Mouse (Mus musculus) MEL (cell line): Measurements from ENCODE around the gene Spns2. TPM values are rescaled to one million over a fixed set of nuclear protein-coding genes. Genes with fewer than 3 reads are reported as not detected.

Experiments used
- DNase-seq: peaks from one replicate; pipeline ENCODE4 v3.0.0; 2011; ENCODE audit warnings: low read depth, low spot score
- H3K27ac ChIP-seq: 2 replicates; pipeline ENCODE4 v1.5.1; 2012; ENCODE audit warnings: low read depth, mild to moderate bottlenecking, control low read depth, low read length, moderate library complexity; ENCODE audit not compliant: control insufficient read depth
- H3K27me3 ChIP-seq, 2 experiments: fragments of 150-350 bp in 1 of 2; sonication (generic) in 1 of 2; 2 replicates each; pipeline ENCODE4 v1.6.1; 2012; ENCODE audit warnings: low read length in 2 of 2, mild to moderate bottlenecking in 2 of 2, improper control_type of control experiment in 1 of 2, moderate library complexity in 1 of 2; ENCODE audit not compliant: insufficient read depth in 2 of 2, control insufficient read depth in 1 of 2
- H3K36me3 ChIP-seq, 2 experiments: 2 replicates each; pipeline ENCODE4 v1.6.1; 2012 to 2014; ENCODE audit warnings: low read length in 2 of 2, improper control_type of control experiment in 1 of 2, inconsistent platforms in 1 of 2, mild to moderate bottlenecking in 1 of 2; ENCODE audit not compliant: insufficient read depth in 2 of 2, control insufficient read depth in 1 of 2
- H3K4me1 ChIP-seq, 2 experiments: fragments of 150-350 bp in 1 of 2; sonication (generic) in 1 of 2; 2 replicates each; pipeline ENCODE4 v1.6.1; 2012; ENCODE audit warnings: low read length in 2 of 2, improper control_type of control experiment in 1 of 2, mild to moderate bottlenecking in 1 of 2; ENCODE audit not compliant: insufficient read depth in 2 of 2, control insufficient read depth in 1 of 2
- H3K4me3 ChIP-seq, 2 experiments: fragments of 150-350 bp in 1 of 2; sonication (generic) in 1 of 2; 2 replicates each; pipeline ENCODE4 v1.5.1; 2012; ENCODE audit warnings: low read depth in 2 of 2, low read length in 2 of 2, mild to moderate bottlenecking in 2 of 2, moderate library complexity in 2 of 2, control low read depth in 1 of 2, improper control_type of control experiment in 1 of 2; ENCODE audit not compliant: control insufficient read depth in 1 of 2, insufficient read depth in 1 of 2
- H3K79me2 ChIP-seq: 2 replicates; pipeline ENCODE4 v1.6.1; 2012; ENCODE audit warnings: mild to moderate bottlenecking, low read length, moderate library complexity; ENCODE audit not compliant: control insufficient read depth, poor library complexity, insufficient read depth
- H3K9ac ChIP-seq: 2 replicates; pipeline ENCODE4 v1.6.1; 2012; ENCODE audit warnings: low read depth, mild to moderate bottlenecking, control low read depth, low read length, moderate library complexity; ENCODE audit not compliant: control insufficient read depth, poor library complexity, severe bottlenecking
- H3K9me3 ChIP-seq: fragments of 150-350 bp; sonication (generic); replicated peaks from 2 replicates; pipeline ENCODE4 v1.6.1; 2012; ENCODE audit warnings: mild to moderate bottlenecking, low read length, improper control_type of control experiment, moderate library complexity; ENCODE audit not compliant: insufficient read depth
- BHLHE40 ChIP-seq: IDR thresholded peaks from 2 replicates; pipeline ENCODE4 v1.6.1; 2012; ENCODE audit warnings: low read depth, mild to moderate bottlenecking, inconsistent platforms, low read length, improper control_type of control experiment, borderline replicate concordance
- CHD1 ChIP-seq: IDR thresholded peaks from 2 replicates; pipeline ENCODE4 v1.6.1; 2012; ENCODE audit warnings: low read depth, mild to moderate bottlenecking, inconsistent platforms, low read length, improper control_type of control experiment
- EP300 ChIP-seq, 2 experiments: IDR thresholded peaks; 2 replicates each; pipeline ENCODE4 v1.6.1; 2011; ENCODE audit warnings: improper control_type of control experiment in 2 of 2, low read length in 2 of 2, low read depth in 1 of 2, mild to moderate bottlenecking in 1 of 2
- GATA1 ChIP-seq: IDR thresholded peaks from 2 replicates; pipeline ENCODE4 v1.6.1; 2011; ENCODE audit warnings: low read depth, low read length, improper control_type of control experiment
- HCFC1 ChIP-seq: IDR thresholded peaks from 2 replicates; pipeline ENCODE4 v1.6.1; 2012; ENCODE audit warnings: low read depth, mild to moderate bottlenecking, inconsistent platforms, low read length, improper control_type of control experiment, moderate library complexity
- MAX ChIP-seq: IDR thresholded peaks from 2 replicates; pipeline ENCODE4 v1.6.1; 2011; ENCODE audit warnings: low read length, improper control_type of control experiment
- MXI1 ChIP-seq: IDR thresholded peaks from 2 replicates; pipeline ENCODE4 v1.6.1; 2011; ENCODE audit warnings: mild to moderate bottlenecking, low read depth, low read length, improper control_type of control experiment
- MYB ChIP-seq: IDR thresholded peaks from 2 replicates; pipeline ENCODE4 v1.6.1; 2011; ENCODE audit warnings: mild to moderate bottlenecking, low read depth, low read length, improper control_type of control experiment
- MYC ChIP-seq: IDR thresholded peaks from 2 replicates; pipeline ENCODE4 v1.6.1; 2011; ENCODE audit warnings: low read depth, mild to moderate bottlenecking, low read length, improper control_type of control experiment, moderate library complexity
- NELFE ChIP-seq: IDR thresholded peaks from 2 replicates; pipeline ENCODE4 v1.6.1; 2011; ENCODE audit warnings: low read depth, low read length, improper control_type of control experiment
- POLR2A ChIP-seq, 2 experiments: IDR thresholded peaks; 2 replicates each; pipeline ENCODE4 v1.6.1; 2011 to 2012; ENCODE audit warnings: low read length in 2 of 2, mild to moderate bottlenecking in 2 of 2, control low read depth in 1 of 2, improper control_type of control experiment in 1 of 2, low read depth in 1 of 2, moderate library complexity in 1 of 2; ENCODE audit not compliant: control insufficient read depth in 1 of 2, insufficient read depth in 1 of 2, poor library complexity in 1 of 2
- TBP ChIP-seq: IDR thresholded peaks from 2 replicates; pipeline ENCODE4 v1.8.0; 2011; ENCODE audit warnings: low read depth, low read length, improper control_type of control experiment
- UBTF ChIP-seq: IDR thresholded peaks from 2 replicates; pipeline ENCODE4 v1.6.1; 2012; ENCODE audit warnings: low read depth, mild to moderate bottlenecking, inconsistent platforms, low read length, improper control_type of control experiment, moderate library complexity, borderline replicate concordance; ENCODE audit not compliant: insufficient read depth
- ZKSCAN1 ChIP-seq: IDR thresholded peaks from 2 replicates; pipeline ENCODE4 v1.6.1; 2012; ENCODE audit warnings: low read depth, mild to moderate bottlenecking, inconsistent platforms, low read length, improper control_type of control experiment, moderate library complexity
- ZNF384 ChIP-seq: IDR thresholded peaks from 2 replicates; pipeline ENCODE4 v1.6.1; 2012; ENCODE audit warnings: low read depth, mild to moderate bottlenecking, inconsistent platforms, low read length, improper control_type of control experiment
- polyA plus RNA-seq, 2 experiments: library from polyadenylated mRNA; stranded (reverse) in 1 of 2; unstranded in 1 of 2; fragments of >175 nt in 1 of 2; fragments of >200 nt in 1 of 2; gene quantifications; 2 replicates each; pipeline versions ENCODE4 v1.2.1 to v1.2.4; 2012; ENCODE audit warnings: low replicate concordance in 2 of 2, low read depth in 1 of 2; ENCODE audit not compliant: insufficient read length in 2 of 2, insufficient read depth in 1 of 2, missing spikeins in 1 of 2
- total RNA-seq: library from RNA; depleted of rRNA; stranded (reverse); fragments of 300-350 nt; gene quantifications from 2 replicates; pipeline ENCODE4 v1.2.3, GENCODE M21; 2012

Spns2 gene
- total and polyA plus RNA-seq, 3 experiments = 0.58 to 3.0 TPM; not detected in 1

DNA sequence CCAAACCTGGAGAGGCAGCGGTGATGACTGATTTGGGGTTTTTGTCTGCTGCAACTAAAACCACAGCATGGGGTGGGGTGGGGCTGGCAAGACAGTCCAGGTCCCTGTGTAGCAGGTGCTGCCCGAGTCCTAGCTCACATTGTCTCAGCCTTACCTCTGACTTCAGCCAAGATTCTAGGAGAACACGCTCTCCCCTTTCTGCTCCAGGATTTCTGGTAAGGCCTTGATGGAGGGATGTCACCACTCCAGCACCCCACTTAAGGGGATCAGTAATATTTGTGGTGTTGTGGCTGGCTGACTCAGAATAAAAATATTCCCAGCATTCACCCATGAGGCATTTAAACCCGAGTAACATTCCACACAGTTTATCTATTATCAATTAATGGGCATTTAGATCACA is 66.0 kb downstream of the Spns2 start:
- DNase-seq = no peak

DNA sequence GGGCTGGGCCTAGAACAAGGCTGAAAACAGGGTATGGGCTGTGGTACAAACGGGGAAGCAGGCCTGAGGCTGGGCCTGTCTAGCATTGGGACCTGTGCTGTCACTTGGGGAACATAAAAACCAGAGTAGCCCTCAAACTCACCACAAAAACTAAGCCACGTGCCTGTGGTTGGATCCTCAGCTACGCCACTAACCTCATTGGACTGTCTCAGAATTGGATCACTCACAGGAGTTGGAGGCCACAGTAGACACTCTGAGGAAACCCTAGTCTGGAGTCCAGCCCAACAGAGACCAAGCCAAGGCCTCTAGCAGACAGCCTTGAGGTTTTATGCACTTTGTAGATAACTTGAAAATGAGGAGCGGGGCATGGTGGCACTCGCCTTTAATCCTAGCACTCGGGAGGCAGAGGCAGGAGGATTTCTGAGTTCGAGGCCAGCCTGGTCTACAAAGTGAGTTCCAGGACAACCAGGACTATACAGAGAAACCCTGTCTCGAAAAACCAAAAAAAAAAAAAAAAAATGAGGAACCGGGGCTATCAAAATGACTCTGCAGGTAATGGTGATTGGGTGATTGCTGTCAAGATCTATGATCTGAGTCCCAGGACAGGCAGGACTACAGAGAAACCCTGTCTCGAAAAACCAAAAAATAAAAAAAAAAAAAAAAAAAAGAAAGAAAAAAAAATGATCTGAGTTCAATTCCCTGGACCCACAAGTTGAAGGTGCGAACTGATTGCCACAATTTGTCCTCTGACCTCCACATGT is 68.0 kb downstream of the Spns2 start:
- H3K27ac ChIP-seq = peak overlapping the region; percentile 0; the same call in 1 of the 2 replicates
- peaks cover 4 to 16% of the 10 kb centered on the region in 2 experiments for H3K4me1 ChIP-seq
- H3K27me3 ChIP-seq = no peaks in the 10 kb centered on the region
- no peak overlapping the region for H3K9ac ChIP-seq
- DNase-seq = peak; percentile 45
- H3K79me2 ChIP-seq = no peaks in the 10 kb centered on the region
- peak; percentile 84 for TF ChIP-seq ZNF384
- TF ChIP-seq MXI1 = 0 out of 2 replicates have a peak, but pooled peaks have one; percentile 18
- TF ChIP-seq NELFE = no peak
- 0 out of 2 replicates have a peak, but pooled peaks have one; percentile 18 for TF ChIP-seq MAX
- peak; percentile 48; the same call in 1 of the 2 replicates for TF ChIP-seq BHLHE40
- TF ChIP-seq GATA1 = no peak
- TF ChIP-seq, all 39 proteins: peak for 4
- no peaks in the 10 kb centered on the region for H3K9me3 ChIP-seq
- H3K4me3 ChIP-seq = no peak overlapping the region
- peaks cover 0 to 6% of the 10 kb centered on the region in 2 experiments; a peak in 2 of 4 replicates for H3K36me3 ChIP-seq

More for the DNA sequence above, 66.0 kb downstream of the Spns2 start:
- H3K4me1 ChIP-seq = peaks cover 4 to 16% of the 10 kb centered on the region in 2 experiments
- TF ChIP-seq BHLHE40 (no peak), POLR2A (IDR thresholded peaks at IDR 0.05; ENCODE audit: control insufficient read depth in 1 of 2, insufficient read depth in 1 of 2, low read depth in 1 of 2, low read length in 2 of 2, poor library complexity in 1 of 2) (no peak), MAX (no peak), HCFC1 (no peak), MYB (no peak), TBP (no peak), UBTF (no peak), CHD1 (no peak), ZKSCAN1 (no peak), MYC (no peak), EP300 (IDR thresholded peaks at IDR 0.05; ENCODE audit: low read depth in 1 of 2, low read length in 2 of 2) (no peak)
- TF ChIP-seq, all 39 proteins: peak for 0
- Histone ChIP-seq H3K4me3 (no peak overlapping the region), H3K9me3 (no peaks in the 10 kb centered on the region), H3K36me3 (peaks cover 0 to 6% of the 10 kb centered on the region in 2 experiments; a peak in 2 of 4 replicates), H3K27me3 (no peaks in the 10 kb centered on the region), H3K27ac (no peak overlapping the region), H3K79me2 (no peaks in the 10 kb centered on the region), H3K9ac (no peak overlapping the region)
